Mouse (Mus musculus): ENCODE measurements around the gene Klhdc8a.

The Klhdc8a gene

GRCm38 (mm10) chr1:132319242-132319641 is 20.8 kb downstream of the Klhdc8a start:
- DNase-seq = no peak

- DNase-seq = no peak
Measured at GRCm38 (mm10) chr1:132321821-132322580, 23.6 kb downstream of the Klhdc8a start.

GRCm38 (mm10) chr1:132322711-132323542 is 24.5 kb downstream of the Klhdc8a start:
- no peak for DNase-seq

- no peak for DNase-seq
Measured at GRCm38 (mm10) chr1:132326777-132327176, 28.4 kb downstream of the Klhdc8a start.

- DNase-seq = no peak
Measured at GRCm38 (mm10) chr1:132327477-132327876, 29.1 kb downstream of the Klhdc8a start.

GRCm38 (mm10) chr1:132328565-132328964 is 30.1 kb downstream of the Klhdc8a start:
- no peak for DNase-seq

GRCm38 (mm10) chr1:132329656-132330055 is 31.2 kb downstream of the Klhdc8a start:
- no peak for DNase-seq

GRCm38 (mm10) chr1:132330397-132330796 is 32.0 kb downstream of the Klhdc8a start:
- DNase-seq = no peak

- no peak for DNase-seq
Measured at GRCm38 (mm10) chr1:132331283-132331682, 32.9 kb downstream of the Klhdc8a start.

GRCm38 (mm10) chr1:132333201-132333600 is 34.8 kb downstream of the Klhdc8a start:
- DNase-seq = no peak

GRCm38 (mm10) chr1:132333675-132334141 is 35.3 kb downstream of the Klhdc8a start:
- no peak for DNase-seq

GRCm38 (mm10) chr1:132334178-132334801 is 35.9 kb downstream of the Klhdc8a start:
- DNase-seq = no peak

GRCm38 (mm10) chr1:132335378-132335965 is 37.0 kb downstream of the Klhdc8a start:
- DNase-seq = no peak

- DNase-seq = no peak
Measured at GRCm38 (mm10) chr1:132336921-132337320, 38.5 kb downstream of the Klhdc8a start.

- no peak for DNase-seq
Measured at GRCm38 (mm10) chr1:132338027-132338660, 39.7 kb downstream of the Klhdc8a start.

- DNase-seq = peak; percentile 63 to 78
Measured at GRCm38 (mm10) chr1:132341731-132342501, 43.5 kb downstream of the Klhdc8a start.

- no peak for DNase-seq
Measured at GRCm38 (mm10) chr1:132342518-132342917, 44.1 kb downstream of the Klhdc8a start.

- DNase-seq = no peak
Measured at GRCm38 (mm10) chr1:132343191-132343590, 44.8 kb downstream of the Klhdc8a start.

GRCm38 (mm10) chr1:132343656-132344055 is 45.2 kb downstream of the Klhdc8a start:
- no peak for DNase-seq

- DNase-seq = no peak
Measured at GRCm38 (mm10) chr1:132345514-132345913, 47.1 kb downstream of the Klhdc8a start.

GRCm38 (mm10) chr1:132346134-132346851 is 47.9 kb downstream of the Klhdc8a start:
- DNase-seq = no peak

Measured in thymus, adult 18-20 months (tissue).